Mouse (Mus musculus): ENCODE measurements around the gene Coa4. TPM values are rescaled to one million over a fixed set of nuclear protein-coding genes. Genes with fewer than 3 reads are reported as not detected.
A peak's percentile ranks its signal among the peaks of the same experiment; 100 is the strongest.

Coa4 gene
- polyA plus RNA-seq, 1 experiment from 2014 or later = 20.4 TPM

GRCm38 (mm10) chr7:100495581-100496251, 41.2 kb upstream of the Coa4 start:
- peak overlapping the region; percentile 60 for H3K9ac ChIP-seq (ENCODE audit: low read length)
- peak overlapping the region; percentile 61 for H3K4me3 ChIP-seq (ENCODE audit: low read length)
- peak overlapping the region; percentile 90 for H3K27ac ChIP-seq (ENCODE audit: low read length)
- peaks cover 13% of the 10 kb centered on the region; the same call in 1 of the 2 replicates for H3K36me3 ChIP-seq (ENCODE audit: control insufficient read depth, insufficient read depth, low read length)
- peak; percentile 54 for ATAC-seq (ENCODE audit: low read depth)
- peaks cover 22% of the 10 kb centered on the region for H3K4me1 ChIP-seq (replicated peaks; ENCODE audit: control insufficient read depth, insufficient read depth, low read length)
- H3K27me3 ChIP-seq (ENCODE audit: control insufficient read depth, insufficient read depth, low read depth, low read length) = no peaks in the 10 kb centered on the region
- 29% methylated on average over 11 of the region's 11 CpGs for WGBS
- peak overlapping the region; percentile 89 for H3K4me2 ChIP-seq (ENCODE audit: low read depth, low read length)
- H3K9me3 ChIP-seq (ENCODE audit: control insufficient read depth, low read length) = no peaks in the 10 kb centered on the region

DNA sequence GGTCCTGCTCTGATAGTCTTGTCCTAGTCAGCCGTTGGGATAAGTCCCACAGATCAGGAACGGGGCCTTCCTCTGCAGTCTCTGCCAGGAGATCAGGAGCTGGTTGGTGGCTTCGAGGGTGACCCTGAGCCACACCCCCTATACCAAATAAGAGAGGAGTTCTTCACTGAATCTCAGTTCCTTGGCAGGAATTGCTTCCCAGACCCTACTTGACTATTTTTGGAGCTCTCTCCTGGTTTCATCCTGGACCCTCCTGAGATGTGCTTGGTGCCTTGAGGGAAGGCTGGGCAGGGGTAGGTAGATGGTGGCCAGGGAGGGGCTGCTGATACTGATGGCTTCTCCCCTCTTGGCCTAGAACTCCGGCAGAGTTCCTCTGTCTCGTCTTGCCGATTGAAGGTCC, 40.5 kb upstream of the Coa4 start:
- Histone ChIP-seq H3K9ac (ENCODE audit: low read length) (peak overlapping the region; percentile 38), H3K27ac (ENCODE audit: low read length) (peak overlapping the region; percentile 61), H3K4me2 (ENCODE audit: low read depth, low read length) (peak overlapping the region; percentile 89), H3K4me3 (ENCODE audit: low read length) (peak overlapping the region; percentile 61), H3K4me1 (replicated peaks; ENCODE audit: control insufficient read depth, insufficient read depth, low read length) (peaks cover 22% of the 10 kb centered on the region), H3K27me3 (ENCODE audit: control insufficient read depth, insufficient read depth, low read depth, low read length) (no peaks in the 10 kb centered on the region), H3K36me3 (ENCODE audit: control insufficient read depth, insufficient read depth, low read length) (peaks cover 13% of the 10 kb centered on the region; the same call in 1 of the 2 replicates), H3K9me3 (ENCODE audit: control insufficient read depth, low read length) (no peaks in the 10 kb centered on the region)
- WGBS = 70% methylated on average over 6 of the region's 6 CpGs
- ATAC-seq (ENCODE audit: low read depth) = no peak

GRCm38 (mm10) chr7:100496791-100497190, 40.1 kb upstream of the Coa4 start:
- no peak overlapping the region for H3K27ac ChIP-seq (ENCODE audit: low read length)
- no peak overlapping the region for H3K4me3 ChIP-seq (ENCODE audit: low read length)
- no peak overlapping the region for H3K9ac ChIP-seq (ENCODE audit: low read length)
- H3K4me2 ChIP-seq (ENCODE audit: low read depth, low read length) = no peak overlapping the region
- peaks cover 22% of the 10 kb centered on the region for H3K4me1 ChIP-seq (replicated peaks; ENCODE audit: control insufficient read depth, insufficient read depth, low read length)
- WGBS = 97% methylated on average over 9 of the region's 9 CpGs
- H3K27me3 ChIP-seq (ENCODE audit: control insufficient read depth, insufficient read depth, low read depth, low read length) = no peaks in the 10 kb centered on the region
- no peak for ATAC-seq (ENCODE audit: low read depth)
- H3K9me3 ChIP-seq (ENCODE audit: control insufficient read depth, low read length) = no peaks in the 10 kb centered on the region
- H3K36me3 ChIP-seq (ENCODE audit: control insufficient read depth, insufficient read depth, low read length) = peaks cover 13% of the 10 kb centered on the region; the same call in 1 of the 2 replicates

GRCm38 (mm10) chr7:100497402-100497801, 39.5 kb upstream of the Coa4 start:
- no peak for ATAC-seq (ENCODE audit: low read depth)
- 73% methylated on average over 4 of the region's 4 CpGs for WGBS
- Histone ChIP-seq H3K27me3 (ENCODE audit: control insufficient read depth, insufficient read depth, low read depth, low read length) (no peaks in the 10 kb centered on the region), H3K9ac (ENCODE audit: low read length) (no peak overlapping the region), H3K4me1 (replicated peaks; ENCODE audit: control insufficient read depth, insufficient read depth, low read length) (peaks cover 20% of the 10 kb centered on the region), H3K9me3 (ENCODE audit: control insufficient read depth, low read length) (no peaks in the 10 kb centered on the region), H3K27ac (ENCODE audit: low read length) (no peak overlapping the region), H3K36me3 (ENCODE audit: control insufficient read depth, insufficient read depth, low read length) (peaks cover 13% of the 10 kb centered on the region; the same call in 1 of the 2 replicates), H3K4me2 (ENCODE audit: low read depth, low read length) (no peak overlapping the region), H3K4me3 (ENCODE audit: low read length) (no peak overlapping the region)

DNA sequence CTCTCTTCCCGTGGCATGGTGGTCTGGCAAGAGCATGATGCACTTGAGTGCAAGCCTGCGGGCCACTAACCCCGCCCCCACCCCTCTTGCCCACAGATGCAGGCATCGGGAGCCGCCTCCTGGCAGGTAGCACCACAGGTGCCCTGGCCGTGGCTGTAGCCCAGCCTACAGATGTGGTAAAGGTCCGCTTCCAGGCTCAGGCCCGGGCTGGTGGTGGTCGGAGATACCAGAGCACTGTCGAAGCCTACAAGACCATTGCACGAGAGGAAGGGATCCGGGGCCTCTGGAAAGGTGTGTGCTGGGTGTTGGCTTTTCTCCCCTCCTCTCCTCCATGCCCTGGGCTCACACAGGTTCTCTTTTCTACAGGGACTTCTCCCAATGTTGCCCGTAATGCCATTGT, 38.9 kb upstream of the Coa4 start:
- peaks cover 13% of the 10 kb centered on the region; the same call in 1 of the 2 replicates for H3K36me3 ChIP-seq (ENCODE audit: control insufficient read depth, insufficient read depth, low read length)
- H3K9me3 ChIP-seq (ENCODE audit: control insufficient read depth, low read length) = no peaks in the 10 kb centered on the region
- no peak for ATAC-seq (ENCODE audit: low read depth)
- no peak overlapping the region for H3K27ac ChIP-seq (ENCODE audit: low read length)
- no peak overlapping the region for H3K4me3 ChIP-seq (ENCODE audit: low read length)
- H3K4me2 ChIP-seq (ENCODE audit: low read depth, low read length) = no peak overlapping the region
- no peaks in the 10 kb centered on the region for H3K27me3 ChIP-seq (ENCODE audit: control insufficient read depth, insufficient read depth, low read depth, low read length)
- WGBS = 89% methylated on average over 13 of the region's 13 CpGs
- H3K4me1 ChIP-seq (replicated peaks; ENCODE audit: control insufficient read depth, insufficient read depth, low read length) = peaks cover 14% of the 10 kb centered on the region
- no peak overlapping the region for H3K9ac ChIP-seq (ENCODE audit: low read length)

- H3K27ac ChIP-seq (ENCODE audit: low read length) = no peak overlapping the region
- peaks cover 13% of the 10 kb centered on the region; the same call in 1 of the 2 replicates for H3K36me3 ChIP-seq (ENCODE audit: control insufficient read depth, insufficient read depth, low read length)
- H3K9me3 ChIP-seq (ENCODE audit: control insufficient read depth, low read length) = no peaks in the 10 kb centered on the region
- ATAC-seq (ENCODE audit: low read depth) = no peak
- H3K4me3 ChIP-seq (ENCODE audit: low read length) = no peak overlapping the region
- H3K27me3 ChIP-seq (ENCODE audit: control insufficient read depth, insufficient read depth, low read depth, low read length) = no peaks in the 10 kb centered on the region
- H3K4me1 ChIP-seq (replicated peaks; ENCODE audit: control insufficient read depth, insufficient read depth, low read length) = peaks cover 14% of the 10 kb centered on the region
- H3K4me2 ChIP-seq (ENCODE audit: low read depth, low read length) = no peak overlapping the region
- no peak overlapping the region for H3K9ac ChIP-seq (ENCODE audit: low read length)
Observed at GRCm38 (mm10) chr7:100499465-100499864, 37.4 kb upstream of the Coa4 start.

GRCm38 (mm10) chr7:100500276-100500977, 36.4 kb upstream of the Coa4 start:
- ATAC-seq (ENCODE audit: low read depth) = peak; percentile 31
- H3K4me1 ChIP-seq (replicated peaks; ENCODE audit: control insufficient read depth, insufficient read depth, low read length) = peaks cover 8% of the 10 kb centered on the region; the same call in 1 of the 2 replicates
- H3K4me2 ChIP-seq (ENCODE audit: low read depth, low read length) = no peak overlapping the region
- H3K9me3 ChIP-seq (ENCODE audit: control insufficient read depth, low read length) = no peaks in the 10 kb centered on the region
- H3K36me3 ChIP-seq (ENCODE audit: control insufficient read depth, insufficient read depth, low read length) = peaks cover 13% of the 10 kb centered on the region; the same call in 1 of the 2 replicates
- H3K27ac ChIP-seq (ENCODE audit: low read length) = no peak overlapping the region
- 48% methylated on average over 16 of the region's 16 CpGs for WGBS
- no peaks in the 10 kb centered on the region for H3K27me3 ChIP-seq (ENCODE audit: control insufficient read depth, insufficient read depth, low read depth, low read length)
- H3K9ac ChIP-seq (ENCODE audit: low read length) = no peak overlapping the region
- no peak overlapping the region for H3K4me3 ChIP-seq (ENCODE audit: low read length)

DNA sequence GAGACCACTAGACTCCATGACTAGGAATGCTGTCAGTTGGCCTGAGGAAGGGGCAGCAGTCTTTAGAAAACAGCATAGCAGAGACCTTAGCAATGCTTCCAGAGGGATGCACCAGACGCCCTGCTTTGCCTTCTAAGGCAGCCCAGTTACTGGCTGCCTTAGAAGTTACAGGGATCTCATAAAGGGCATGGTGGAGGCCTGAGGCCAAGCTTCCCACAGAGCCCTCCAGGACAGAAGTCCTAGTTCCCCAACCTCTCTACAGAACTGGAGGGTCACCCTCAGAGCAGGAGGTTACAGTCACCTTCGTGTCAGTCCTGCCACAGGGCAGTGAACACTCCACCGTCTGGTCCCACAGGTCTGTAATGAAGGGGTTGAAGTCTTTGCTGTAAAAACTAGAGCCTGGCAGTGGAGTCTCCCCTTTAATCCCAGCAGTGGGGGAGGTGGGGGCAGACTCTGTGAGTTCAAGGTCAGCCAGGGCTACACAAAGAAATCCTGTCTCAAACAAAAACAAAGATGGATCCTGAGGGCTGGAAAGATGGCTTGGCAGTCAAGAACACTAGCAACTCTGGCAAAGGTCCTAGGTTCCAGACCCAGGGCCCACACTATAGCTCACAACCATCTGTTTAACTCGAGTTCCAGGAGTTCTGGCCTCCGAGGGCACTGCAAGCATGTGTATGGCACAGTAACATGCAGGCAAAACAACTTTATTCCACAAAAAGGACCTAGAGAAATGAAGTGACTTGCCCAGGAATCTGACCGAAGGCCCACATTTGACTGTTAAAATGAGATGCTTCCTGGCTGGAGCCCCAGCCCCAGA, 35.6 kb upstream of the Coa4 start:
- ATAC-seq (ENCODE audit: low read depth) = no peak
- H3K9ac ChIP-seq (ENCODE audit: low read length) = no peak overlapping the region
- no peak overlapping the region for H3K4me2 ChIP-seq (ENCODE audit: low read depth, low read length)
- no peak overlapping the region for H3K4me3 ChIP-seq (ENCODE audit: low read length)
- no peak overlapping the region for H3K27ac ChIP-seq (ENCODE audit: low read length)
- peaks cover 1% of the 10 kb centered on the region; the same call in 1 of the 2 replicates for H3K4me1 ChIP-seq (replicated peaks; ENCODE audit: control insufficient read depth, insufficient read depth, low read length)
- peaks cover 13% of the 10 kb centered on the region; the same call in 1 of the 2 replicates for H3K36me3 ChIP-seq (ENCODE audit: control insufficient read depth, insufficient read depth, low read length)
- H3K9me3 ChIP-seq (ENCODE audit: control insufficient read depth, low read length) = no peaks in the 10 kb centered on the region
- H3K27me3 ChIP-seq (ENCODE audit: control insufficient read depth, insufficient read depth, low read depth, low read length) = no peaks in the 10 kb centered on the region
- WGBS = 59% methylated on average over 6 of the region's 6 CpGs
